Mouse (Mus musculus) gastrocnemius, postnatal 14 days (tissue): ENCODE measurements around the gene 1700014D04Rik. TPM values are rescaled to one million over a fixed set of nuclear protein-coding genes. Genes with fewer than 3 reads are reported as not detected.
"Not testable (repeated sequence)": the region's sequence is repeated elsewhere in the genome, so short reads cannot be mapped to it uniquely, and the experiment has no call there.

ENCODE experiments used
- DNase-seq: peaks from one replicate; pipeline ENCODE4 v3.0.0; 2021; ENCODE audit warnings: mixed read lengths
- intact Hi-C: fragments of 180-260 bp; cut with DNase I; formaldehyde crosslinking; loops from one replicate; pipeline ENCODE4 v1.15.1; 2025; ENCODE audit warnings: low total_unique reads
- long read RNA-seq, 2 experiments: library from polyadenylated mRNA; stranded (forward); transcript quantifications; one replicate each; pipeline ENCODE4 v2.0.0; 2021
- total RNA-seq, 2 experiments: library from RNA; stranded (reverse); gene quantifications; 2 replicates each; pipeline ENCODE4 v1.2.3; 2021

The 1700014D04Rik gene
- total RNA-seq: not detected
- long read RNA-seq, experiment 1: 0 reads
- long read RNA-seq, experiment 2: 0 reads

DNA sequence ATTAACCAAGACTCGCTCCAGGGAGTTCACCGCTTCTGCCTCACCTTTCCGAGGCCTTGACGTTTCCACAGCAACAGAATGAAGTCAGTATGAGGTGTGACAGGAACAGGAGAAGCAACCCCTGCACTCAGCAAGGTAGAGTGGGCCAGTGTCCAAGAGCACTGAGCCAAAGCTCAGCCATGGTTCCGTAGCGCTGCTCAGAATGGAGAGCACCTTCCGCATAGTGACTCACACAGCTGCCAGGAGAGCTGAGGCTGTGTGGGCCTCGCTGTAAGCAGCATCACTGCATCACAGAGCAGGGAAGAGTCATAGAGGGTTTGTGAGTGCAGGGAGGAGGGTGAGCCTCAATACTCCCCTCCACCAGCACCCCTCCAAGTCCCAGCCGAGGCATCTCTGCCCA, at the start of gene 1700014D04Rik:
TSS of gene 1700014D04Rik (minus strand) at position 42 of the 400 bp plus-strand sequence.
- intact Hi-C loops: no loop called here
- DNase-seq: no peak

- DNase-seq: no peak
- intact Hi-C loops: no loop called here
Observed at GRCm38 (mm10) chr13:59795807-59796465, 49.4 kb upstream of the 1700014D04Rik start.

DNA sequence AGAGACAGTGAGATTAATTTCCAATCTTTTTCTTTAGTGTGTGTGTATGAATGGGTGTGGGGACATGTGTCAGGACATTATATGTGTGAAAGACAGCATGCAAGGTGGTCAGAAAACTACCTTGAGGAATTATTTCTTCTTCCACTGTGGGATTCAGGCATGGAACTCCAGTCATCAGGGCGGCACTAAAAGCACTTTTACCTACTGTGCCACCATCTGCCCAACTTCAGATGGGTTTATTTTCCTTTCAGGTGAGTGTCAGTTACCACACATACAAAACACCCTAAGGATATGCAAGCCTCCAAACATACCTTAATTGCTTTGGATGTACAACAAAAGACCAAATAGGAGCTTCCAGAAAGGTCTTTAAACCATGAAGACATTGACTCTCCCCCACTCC, 48.2 kb upstream of the 1700014D04Rik start:
- no peak for DNase-seq
- intact Hi-C loops: no loop called here

- intact Hi-C loops: no loop called here
Observed at GRCm38 (mm10) chr13:59782145-59782544, 35.6 kb upstream of the 1700014D04Rik start, which contains the start of gene Gm49354. Gene Gm49354 (minus strand): TSS chr13:59782245.

GRCm38 (mm10) chr13:59779744-59780264, 33.3 kb upstream of the 1700014D04Rik start:
- intact Hi-C loops, DNase-seq: not testable (repeated sequence)

More at GRCm38 (mm10) chr13:59782145-59782544, 35.6 kb upstream of the 1700014D04Rik start, which contains the start of gene Gm49354:
- no peak for DNase-seq

DNA sequence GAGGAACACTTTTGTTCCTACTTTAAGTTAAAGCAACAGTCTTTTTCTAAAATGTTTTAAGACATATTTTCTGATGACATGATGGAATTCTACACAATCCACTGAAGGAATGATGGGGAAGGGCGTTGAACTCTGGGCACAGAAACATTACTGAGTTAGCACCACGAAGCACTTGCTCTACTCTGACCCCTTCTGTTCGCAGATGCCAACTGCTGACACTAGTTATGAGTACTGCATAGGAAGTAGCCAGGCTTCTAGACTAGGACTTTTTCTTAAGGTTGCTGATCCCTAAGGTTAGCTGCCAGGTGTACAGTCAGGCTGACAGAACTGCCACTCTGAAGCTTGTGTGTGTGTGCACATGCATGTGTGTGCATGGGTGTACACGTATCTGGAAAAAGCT, 32.7 kb upstream of the 1700014D04Rik start:
- intact Hi-C loops: no loop called here
- DNase-seq: no peak

- DNase-seq: no peak
- intact Hi-C loops: no loop called here
Observed at GRCm38 (mm10) chr13:59775168-59775567, 28.6 kb upstream of the 1700014D04Rik start.

DNA sequence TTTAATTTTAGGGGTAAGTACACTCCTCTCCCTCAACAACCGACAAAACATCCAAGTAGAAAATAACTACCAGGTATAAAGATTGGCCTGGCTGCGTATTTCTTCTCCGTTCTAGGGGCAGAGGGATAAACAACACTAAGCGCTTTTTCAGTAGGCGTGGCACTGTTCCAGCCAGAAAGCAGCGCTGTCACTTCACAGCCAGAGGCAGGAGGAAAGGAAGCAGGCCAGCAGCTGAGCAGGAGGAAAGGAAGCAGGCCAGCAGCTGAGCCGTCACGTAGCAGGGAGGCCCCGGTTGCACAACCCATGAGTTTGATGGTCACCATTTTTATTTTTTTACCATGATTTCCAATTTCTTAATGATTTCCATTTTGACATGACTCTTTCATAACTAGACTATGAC, 24.7 kb upstream of the 1700014D04Rik start:
- intact Hi-C loops: no loop called here
- peak; percentile 81 for DNase-seq

GRCm38 (mm10) chr13:59770847-59771246, 24.3 kb upstream of the 1700014D04Rik start:
- intact Hi-C loops: no loop called here
- DNase-seq: no peak

DNA sequence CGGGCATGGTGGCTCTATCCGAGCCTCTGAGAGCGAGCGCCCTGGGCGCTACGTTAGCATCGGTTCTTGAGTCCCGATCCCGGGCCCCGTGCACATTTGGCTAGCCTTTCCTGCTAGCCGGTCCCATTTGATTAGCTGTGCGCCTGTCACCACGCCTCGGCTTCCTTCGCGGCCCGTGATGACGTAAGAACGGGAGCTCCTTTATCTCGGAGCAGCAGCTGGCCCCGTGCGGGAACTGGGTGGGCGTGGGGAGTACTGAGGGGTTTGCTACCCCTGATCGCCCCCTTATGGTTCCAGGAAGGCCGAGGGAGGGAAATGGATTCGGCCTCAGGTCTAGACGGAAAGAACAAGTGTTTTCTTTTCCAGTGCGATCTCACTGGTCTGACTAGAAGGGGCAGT, 23.6 kb upstream of the 1700014D04Rik start:
- peak; percentile 81 for DNase-seq
- intact Hi-C loops: no loop called here

DNA sequence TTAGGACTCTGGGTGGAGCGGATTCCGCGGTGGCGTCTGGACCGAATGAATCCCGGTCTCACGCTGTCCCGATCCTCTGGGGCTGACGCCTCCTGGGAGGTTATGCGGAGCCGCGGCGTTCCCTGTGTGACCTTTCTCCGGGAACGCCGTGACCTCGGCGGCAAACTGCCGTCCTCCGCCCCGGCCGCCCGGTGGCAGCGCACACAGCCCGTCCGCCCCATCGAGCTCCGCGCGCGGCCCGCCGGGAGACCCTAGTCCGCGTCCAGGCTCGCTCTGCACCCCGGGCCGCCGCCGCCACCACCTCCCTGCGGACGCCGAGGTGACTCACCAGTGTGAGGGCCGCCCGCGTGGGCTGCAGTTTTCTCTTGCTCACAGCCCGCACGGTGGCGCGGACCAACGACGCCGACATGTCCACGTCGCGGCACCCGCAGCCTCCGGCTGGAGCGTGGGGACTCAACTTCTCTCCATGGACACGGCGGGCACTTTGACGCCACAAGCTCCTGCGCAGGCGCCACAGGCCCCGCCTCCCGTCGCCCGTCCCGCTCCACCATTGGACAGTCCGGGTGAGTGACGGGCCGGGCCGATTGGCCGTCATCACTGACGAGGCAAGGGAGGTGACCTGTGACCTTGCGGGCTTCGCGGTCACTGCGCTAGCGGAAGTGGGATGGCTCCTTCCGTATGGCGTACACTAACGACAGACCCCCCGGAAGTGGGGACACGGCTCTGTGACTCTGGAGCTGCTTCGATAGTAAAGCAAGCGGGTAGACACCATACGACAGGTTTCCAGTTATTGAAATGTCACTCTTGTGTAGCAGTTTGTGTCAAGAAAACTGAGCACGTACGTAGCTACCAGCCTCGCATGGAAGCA, 23.0 kb upstream of the 1700014D04Rik start, which contains the start of gene Isca1:
TSS of gene Isca1 (minus strand) at position 515 of the 868 bp plus-strand sequence.
- intact Hi-C loops: no loop called here

DNA sequence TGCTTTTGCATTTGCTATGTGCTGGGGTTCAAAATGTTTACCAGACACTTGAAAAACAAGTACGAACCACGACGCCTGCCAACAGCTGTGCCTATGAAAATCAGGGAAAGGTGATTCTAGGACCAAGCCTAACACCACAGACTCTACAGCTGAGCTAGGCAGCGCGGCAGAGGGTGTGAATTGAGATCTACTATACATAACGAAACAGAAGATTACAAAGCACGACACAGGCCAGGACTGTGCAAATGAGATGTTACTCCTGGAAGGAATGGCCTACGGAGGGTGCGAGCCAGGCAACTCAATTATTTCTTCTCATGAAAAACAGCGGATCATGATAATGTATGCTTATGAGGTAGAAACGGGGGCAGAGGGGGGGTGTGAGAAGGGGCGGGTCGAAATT, 22.0 kb upstream of the 1700014D04Rik start:
- no peak for DNase-seq
- intact Hi-C loops: no loop called here

More for the DNA sequence above, 23.0 kb upstream of the 1700014D04Rik start, which contains the start of gene Isca1:
- peak; percentile 99 for DNase-seq

GRCm38 (mm10) chr13:59766786-59767515, 20.4 kb upstream of the 1700014D04Rik start:
- intact Hi-C loops: no loop called here
- DNase-seq: no peak

- intact Hi-C loops: no loop called here
- DNase-seq: no peak
Observed at GRCm38 (mm10) chr13:59762791-59763190, 16.2 kb upstream of the 1700014D04Rik start.

DNA sequence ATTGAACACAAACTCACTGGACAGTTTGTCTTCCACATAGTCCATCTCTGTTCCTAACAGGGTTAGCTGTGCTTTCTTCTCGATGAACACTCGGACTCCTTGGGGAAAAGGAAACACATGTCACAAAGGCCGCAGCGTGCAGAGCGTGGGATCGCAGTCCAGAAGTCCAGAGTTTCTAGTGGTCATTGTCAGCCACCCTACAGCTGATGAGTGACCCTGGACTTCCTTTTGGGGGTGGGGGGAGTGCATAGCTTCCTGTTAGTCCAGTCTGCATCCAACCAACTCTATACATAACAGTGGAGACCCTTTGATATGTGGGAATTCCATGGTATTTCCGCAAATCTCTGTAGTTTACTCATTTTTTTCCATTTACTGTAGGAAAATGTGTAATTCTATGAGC, 10.4 kb upstream of the 1700014D04Rik start:
- intact Hi-C loops: no loop called here
- DNase-seq: no peak

- no peak for DNase-seq
- intact Hi-C loops: no loop called here
Observed at GRCm38 (mm10) chr13:59750310-59750709, 3.8 kb upstream of the 1700014D04Rik start.

- DNase-seq: no peak
- intact Hi-C loops: no loop called here
Observed at GRCm38 (mm10) chr13:59746164-59746563, 388 bp downstream of the 1700014D04Rik start.

DNA sequence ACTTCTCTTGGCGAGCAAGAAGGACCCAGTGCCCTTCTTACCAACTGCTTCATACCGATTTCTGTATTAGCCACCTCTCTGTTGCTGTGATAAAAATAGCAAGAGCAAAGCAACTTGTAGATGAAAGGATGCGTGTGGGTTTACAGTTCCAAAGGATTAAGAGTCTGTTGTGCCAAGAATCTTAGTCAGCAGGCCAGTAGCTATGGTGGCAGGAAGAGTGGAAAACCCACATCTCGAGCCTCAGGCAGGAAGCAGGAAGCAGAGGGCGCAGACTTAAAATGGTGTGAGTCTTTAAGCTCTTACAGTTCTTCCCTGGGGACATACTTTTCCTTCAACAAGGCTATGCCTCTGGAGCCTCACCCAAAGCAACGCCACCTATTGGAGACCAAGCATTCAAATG, 1.1 kb downstream of the 1700014D04Rik start:
- DNase-seq: no peak
- intact Hi-C loops: no loop called here

DNA sequence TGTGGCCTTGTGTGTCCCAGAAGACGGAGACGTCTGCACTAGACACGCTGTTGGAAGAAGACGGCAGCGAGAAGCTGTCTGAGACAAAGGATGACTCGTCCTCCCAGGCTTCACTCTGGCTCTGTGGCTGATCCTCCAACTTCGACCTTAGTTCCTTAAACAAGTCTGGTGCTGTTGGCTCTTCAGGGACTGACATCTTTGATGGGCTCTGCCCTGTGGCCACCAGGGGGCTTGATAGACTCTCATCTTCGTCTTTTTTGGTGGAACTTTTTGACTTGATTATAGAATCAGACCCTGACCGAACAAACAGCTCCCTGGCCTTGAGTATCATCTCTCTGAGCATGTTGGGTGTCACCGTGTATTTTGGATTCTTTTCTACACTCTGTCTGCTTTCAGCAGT, 4.9 kb downstream of the 1700014D04Rik start:
- intact Hi-C loops: no loop called here
- DNase-seq: peak; percentile 18

DNA sequence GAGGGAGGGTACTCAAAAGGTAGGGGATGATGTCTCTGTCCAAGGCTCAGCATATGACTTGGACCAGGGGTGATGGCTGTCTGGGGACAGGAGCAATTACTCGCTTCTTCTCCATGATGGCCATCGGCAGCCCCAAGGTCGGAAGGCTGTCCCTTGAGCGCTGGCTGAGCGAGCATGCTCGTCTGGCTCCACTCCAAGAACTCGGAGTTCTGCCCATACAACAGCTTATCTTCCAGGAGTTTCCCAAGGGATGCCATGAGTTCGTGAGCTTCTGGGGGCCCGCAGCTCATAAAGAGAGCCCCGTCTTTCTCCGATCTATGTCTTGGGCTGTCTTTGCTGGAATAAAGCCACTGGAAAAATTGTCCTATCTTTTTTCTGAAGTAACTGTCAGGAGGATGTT, 5.5 kb downstream of the 1700014D04Rik start:
- intact Hi-C loops: no loop called here
- DNase-seq: no peak
